Mouse (Mus musculus): ENCODE measurements around the gene Terb1.

- TF ChIP-seq CTCF (IDR thresholded peaks at IDR 0.05; ENCODE audit: low read depth, low read length) (no peak), POLR2AphosphoS5 (IDR thresholded peaks at IDR 0.05; ENCODE audit: insufficient replicate concordance, low read depth, low read length) (no peak)
These were observed 82.0 kb downstream of the Terb1 start for GRCm38 (mm10) chr8:104427703-104428102.
